Mouse (Mus musculus) erythroblast, embryonic 14.5 days (primary cell): Measurements from ENCODE around the gene Baiap2l1.

Source experiments
- GATA1 ChIP-seq: IDR thresholded peaks from 2 replicates; pipeline ENCODE4 v1.6.1; 2012; ENCODE audit warnings: low read length, inconsistent platforms, mixed read lengths
- TAL1 ChIP-seq: IDR thresholded peaks from 3 replicates; pipeline ENCODE4 v1.6.1; 2012; ENCODE audit warnings: low read length, inconsistent platforms, mixed read lengths

DNA sequence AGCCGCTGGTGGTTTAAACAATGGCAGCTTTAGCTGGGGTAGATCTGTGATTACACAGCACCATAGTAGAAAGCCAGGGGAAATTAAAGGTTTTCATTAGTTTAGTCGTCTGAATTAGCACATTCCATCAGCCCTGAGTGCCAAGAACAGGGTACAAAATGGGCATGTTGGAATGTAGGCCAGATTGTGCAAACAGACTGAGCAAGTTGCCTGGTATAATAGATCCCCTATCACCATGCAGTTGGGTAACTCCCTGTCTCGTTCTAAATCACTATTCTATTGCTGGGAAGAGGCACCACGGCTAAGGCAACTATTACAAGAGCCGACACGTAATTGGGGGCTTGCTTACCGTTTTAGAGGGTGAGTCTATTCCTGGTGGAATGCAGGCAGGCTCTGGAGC is 123.2 kb downstream of the Baiap2l1 start:
- no peak for TF ChIP-seq TAL1
- TF ChIP-seq GATA1 = no peak
